Mouse (Mus musculus) urinary bladder, adult 2 months (tissue): Measurements from ENCODE around the gene Efna2. TPM values are rescaled to one million over a fixed set of nuclear protein-coding genes. Genes with fewer than 3 reads are reported as not detected.

Experiments
- DNase-seq: peaks from one replicate; pipeline ENCODE4 v3.0.0; 2022; ENCODE audit warnings: low spot score
- polyA plus RNA-seq: library from polyadenylated mRNA; depleted of rRNA; stranded (reverse); fragments of >200 nt; gene quantifications from 2 replicates; pipeline ENCODE4 v1.2.3, GENCODE M21; 2012

Efna2 gene
- polyA plus RNA-seq, 1 experiment, result 3.3 TPM

DNA sequence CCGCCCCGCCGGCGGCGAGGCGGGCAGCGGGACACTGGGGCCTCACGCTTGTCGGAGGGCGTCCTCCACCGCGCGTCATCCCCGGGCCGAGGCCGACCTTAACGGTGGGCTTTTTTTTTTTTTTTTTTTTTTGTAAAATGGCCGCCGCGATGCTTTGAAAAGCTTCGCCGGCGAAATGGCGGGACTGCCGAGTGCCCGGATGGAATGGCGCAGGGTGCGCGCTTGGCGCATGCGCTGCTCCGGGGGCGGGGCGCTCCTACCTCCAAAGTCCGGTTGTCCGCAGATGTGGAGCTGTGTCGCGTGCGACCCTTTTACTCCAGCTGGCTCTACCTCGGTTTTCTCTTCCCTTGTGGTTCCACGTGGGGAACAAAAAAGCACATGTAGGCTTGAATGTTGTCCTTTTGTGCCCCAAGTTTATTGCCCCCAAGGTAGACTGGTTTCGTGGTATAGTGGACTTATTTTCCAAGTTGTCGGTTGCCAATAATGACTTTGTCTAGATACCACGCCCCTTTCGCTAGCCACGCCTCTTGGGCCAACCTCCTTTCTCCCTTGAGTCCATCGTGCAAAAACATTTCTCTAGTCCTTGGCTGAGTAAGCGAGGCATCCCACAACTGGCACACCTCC, 11.1 kb upstream of the Efna2 start:
- DNase-seq, result peak; percentile 90

DNA sequence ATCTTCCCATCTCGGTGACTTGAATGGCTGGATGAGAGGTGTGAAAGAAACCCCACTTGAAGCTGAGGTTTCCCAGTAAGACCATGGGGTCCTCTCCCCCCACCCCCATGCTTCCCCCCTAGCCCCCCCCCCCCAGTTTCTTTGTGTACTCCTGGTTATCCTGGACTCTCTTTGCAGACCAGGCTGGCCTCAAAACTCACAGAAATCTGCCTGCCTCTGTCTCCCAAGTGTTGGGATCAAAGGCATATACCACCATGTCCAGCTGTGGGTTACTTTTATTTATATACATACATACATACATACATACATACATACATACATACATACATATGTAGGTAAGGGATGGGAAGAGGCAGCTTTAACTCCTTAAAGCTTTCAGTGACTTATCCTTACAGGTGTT, 10.2 kb upstream of the Efna2 start:
- no peak for DNase-seq

DNA sequence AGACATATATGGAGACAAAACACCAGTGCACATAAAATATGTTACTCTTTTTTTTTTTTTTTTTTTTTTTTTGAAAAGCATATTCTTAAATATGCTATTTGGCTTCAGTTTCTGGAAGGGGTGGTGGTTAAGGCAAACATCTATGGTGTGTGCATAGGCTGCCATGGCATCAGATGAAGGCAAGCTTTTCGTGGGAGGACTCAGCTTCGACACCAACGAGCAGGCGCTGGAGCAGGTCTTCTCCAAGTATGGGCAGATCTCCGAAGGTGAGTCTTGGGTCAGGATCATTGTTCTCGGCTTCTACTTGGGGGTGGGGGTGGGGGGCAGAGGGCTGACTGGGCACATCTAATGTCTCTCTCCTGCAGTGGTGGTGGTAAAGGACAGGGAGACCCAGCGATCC, 9.6 kb upstream of the Efna2 start:
- no peak for DNase-seq

DNA sequence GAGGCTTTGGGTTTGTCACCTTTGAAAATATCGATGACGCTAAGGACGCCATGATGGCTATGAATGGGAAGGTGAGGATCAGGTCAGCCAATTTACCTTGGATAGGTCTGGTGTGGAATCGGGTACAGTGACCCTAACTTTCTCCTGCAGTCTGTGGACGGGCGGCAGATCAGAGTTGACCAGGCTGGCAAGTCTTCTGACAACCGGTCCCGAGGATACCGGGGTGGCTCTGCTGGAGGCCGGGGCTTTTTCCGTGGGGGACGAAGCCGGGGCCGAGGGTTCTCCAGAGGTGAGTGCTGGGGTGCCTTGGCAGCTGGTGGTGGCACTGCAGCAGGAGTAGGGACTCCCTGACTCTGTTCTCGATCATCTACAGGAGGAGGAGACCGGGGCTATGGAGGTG, 9.2 kb upstream of the Efna2 start:
- DNase-seq, result no peak

DNA sequence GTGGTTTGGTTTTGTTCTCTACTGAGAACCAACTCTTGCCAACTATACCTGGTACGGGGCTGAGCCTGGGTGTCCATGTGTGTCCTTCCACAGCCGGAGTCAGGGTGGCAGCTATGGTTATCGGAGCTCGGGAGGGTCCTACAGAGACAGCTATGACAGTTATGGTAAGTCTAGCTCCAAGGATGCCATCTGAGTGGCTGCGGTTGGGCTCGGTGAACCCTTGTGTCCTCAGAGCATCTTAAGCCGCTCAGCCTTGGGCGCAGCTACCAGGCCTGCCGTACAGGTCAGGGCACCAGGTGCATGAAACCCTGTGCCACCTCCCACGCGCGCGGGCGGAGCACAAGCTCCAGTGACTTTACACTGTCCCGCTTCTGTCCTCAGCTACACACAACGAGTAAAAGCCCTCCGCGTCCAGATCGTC, 8.7 kb upstream of the Efna2 start:
- DNase-seq, result no peak

DNA sequence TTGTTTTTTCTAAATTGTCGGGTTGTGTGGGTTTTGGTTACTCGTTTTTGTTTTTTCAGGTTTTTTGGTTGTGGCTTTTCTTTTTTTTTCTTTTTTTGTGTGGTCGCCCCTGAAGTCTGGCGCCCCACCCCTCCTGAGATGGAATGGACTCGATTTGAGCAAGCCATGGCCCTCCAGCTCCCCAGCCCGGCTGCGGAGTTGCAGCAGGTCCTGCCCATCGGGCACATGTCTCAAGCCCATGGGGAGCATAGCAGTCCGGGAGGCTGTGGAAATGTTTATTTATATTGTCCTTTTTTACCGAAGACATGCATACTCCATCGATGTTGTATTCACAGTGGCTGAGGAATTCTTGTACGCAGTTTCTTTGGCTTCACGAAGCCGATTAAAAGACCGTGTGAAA, 8.0 kb upstream of the Efna2 start:
- DNase-seq, result no peak

DNA sequence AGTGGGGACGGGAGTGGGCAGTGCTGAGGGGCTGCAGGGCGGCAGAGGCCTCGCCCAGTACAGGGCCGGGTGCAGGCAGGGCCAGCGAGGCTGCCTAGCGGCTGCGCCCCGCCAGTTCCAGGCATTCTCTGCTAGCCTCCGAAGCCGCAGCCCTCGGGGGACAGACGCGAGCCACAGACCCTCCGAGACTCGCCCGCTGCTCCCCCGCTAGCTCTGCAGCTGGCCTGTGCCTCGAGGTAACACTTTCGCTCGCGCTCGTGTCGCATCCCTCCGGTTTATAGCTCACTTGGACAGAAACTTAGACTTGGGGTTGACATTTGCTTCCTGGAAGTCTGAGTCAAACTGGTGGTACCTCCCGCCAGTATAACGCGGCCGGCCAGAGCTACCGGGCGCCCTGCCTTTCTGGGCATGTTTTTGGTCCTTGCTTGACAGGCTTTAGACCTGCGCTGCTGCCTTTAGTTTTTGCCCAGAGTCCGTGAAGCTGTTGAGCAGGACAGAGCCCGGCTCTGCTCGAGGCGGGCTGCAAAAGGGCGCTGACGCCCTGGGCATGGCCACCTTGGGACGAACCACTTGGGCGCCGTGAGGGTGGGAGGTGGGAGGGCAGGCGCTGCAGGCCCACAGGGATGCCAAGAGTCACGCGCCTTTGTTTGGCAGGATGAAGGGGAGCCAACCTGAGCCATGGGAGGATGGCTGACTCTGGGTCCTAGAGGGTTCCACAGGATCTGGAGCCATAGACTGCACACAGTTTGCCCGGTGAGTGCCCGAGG, 7.3 kb upstream of the Efna2 start:
- no peak for DNase-seq

DNA sequence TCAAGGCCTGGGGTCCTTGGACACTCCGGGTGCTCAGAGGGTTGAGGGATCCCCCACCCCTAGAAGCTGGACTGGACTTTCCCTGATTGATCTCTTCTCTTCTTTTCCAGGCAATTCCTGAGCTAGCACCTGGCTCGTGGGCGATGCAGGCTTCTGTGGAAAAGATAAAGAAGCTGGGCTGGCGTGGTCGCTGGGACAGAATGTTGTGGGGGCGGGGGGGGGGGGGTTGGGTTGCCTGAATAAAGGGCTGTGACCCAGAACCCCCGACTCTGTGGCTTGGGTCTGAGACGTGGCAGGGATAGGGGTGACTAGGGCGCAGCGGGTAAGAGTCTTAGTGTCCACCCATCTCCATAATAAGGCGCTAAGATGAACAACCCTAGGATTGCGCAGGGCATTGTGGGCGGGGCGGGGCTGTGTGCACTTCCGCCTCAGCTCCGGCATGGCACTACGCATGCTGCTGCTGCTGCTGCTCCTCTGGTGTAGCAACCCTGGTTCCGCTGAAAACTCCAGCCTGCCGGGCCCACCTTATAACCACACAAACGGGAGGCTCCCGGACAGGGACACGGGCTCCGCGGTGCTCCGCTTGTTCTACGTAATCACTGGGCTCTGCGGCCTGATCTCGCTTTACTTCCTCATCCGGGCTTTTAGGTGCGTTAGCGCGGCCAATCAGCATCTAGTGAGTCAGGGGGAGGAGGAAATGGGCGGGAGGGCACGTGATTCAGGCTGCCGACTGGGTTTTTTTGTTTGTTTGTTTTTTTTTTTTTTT, 6.6 kb upstream of the Efna2 start, which contains the start of gene 1600002K03Rik:
Gene 1600002K03Rik (plus strand): TSS at position 418 of the 766 bp plus-strand sequence.
- DNase-seq, result peak; percentile 91

DNA sequence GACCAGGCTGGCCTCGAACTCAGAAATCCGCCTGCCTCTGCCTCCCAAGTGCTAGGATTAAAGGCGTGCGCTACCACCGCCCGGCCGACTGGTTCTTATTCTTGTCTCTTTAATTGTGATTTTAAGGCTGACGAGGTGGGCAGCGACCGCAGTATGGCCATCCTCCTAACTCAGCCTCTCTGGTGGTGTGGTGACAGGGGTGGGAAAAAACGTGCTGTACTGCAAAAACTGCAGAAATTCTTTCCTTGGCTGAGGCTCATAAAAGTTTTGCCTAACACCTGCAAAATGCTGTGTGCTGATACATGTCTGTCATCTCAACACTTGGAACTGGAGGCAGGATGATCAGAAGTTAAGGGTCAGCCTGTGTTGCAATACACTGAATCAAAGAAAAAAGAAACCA, 5.9 kb upstream of the Efna2 start:
- DNase-seq, result no peak

DNA sequence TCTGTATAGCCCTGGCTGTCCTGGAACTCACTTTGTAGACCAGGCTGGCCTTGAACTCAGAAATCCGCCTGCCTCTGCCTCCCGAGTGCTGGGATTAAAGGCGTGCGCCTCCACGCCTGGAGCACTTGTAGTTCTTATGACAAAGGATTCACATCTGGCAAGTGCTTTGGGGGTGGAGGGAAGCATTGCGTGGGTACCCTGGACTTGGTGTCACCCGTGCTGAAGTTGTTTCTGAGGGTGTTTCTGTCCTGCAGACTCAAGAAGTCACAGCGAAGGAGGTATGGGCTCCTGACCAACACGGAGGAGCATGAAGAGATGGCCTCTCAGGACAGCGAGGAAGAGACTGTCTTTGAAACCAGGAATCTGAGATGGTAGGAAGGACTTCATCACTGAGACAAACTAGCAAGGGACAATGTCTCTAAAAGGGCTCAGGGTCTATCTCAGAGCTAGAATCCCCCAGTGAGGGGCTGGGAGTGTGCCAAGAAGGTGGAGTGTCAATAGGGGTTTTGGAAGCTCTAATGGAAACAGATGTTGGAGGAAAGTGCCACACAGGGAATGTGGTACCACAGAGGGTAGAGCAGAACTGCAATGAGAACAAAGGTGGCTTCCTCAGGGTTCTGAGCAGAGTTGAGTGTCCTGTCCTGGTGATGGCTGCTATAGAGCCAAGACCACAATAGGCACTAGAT, 5.2 kb upstream of the Efna2 start:
- DNase-seq, result no peak

DNA sequence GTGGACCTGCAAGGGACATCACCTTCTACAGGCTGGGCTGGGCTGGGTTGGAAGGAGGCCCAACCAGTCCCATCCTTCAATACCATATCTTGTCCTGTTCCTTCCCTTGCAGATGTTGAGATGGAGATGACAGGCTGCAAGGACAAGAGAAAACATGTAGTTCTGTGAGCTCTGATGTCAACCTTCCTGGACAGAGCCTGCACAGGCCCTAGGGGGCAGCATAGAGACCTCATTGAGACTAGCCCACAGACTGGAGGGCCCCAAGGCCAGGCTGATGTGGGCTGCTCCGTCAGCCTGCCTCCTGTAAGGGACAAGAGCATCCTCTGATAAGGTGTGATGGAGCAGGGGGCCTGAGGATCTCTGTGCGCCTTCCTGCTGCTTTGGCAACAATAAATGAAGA, 4.6 kb upstream of the Efna2 start:
- no peak for DNase-seq

DNA sequence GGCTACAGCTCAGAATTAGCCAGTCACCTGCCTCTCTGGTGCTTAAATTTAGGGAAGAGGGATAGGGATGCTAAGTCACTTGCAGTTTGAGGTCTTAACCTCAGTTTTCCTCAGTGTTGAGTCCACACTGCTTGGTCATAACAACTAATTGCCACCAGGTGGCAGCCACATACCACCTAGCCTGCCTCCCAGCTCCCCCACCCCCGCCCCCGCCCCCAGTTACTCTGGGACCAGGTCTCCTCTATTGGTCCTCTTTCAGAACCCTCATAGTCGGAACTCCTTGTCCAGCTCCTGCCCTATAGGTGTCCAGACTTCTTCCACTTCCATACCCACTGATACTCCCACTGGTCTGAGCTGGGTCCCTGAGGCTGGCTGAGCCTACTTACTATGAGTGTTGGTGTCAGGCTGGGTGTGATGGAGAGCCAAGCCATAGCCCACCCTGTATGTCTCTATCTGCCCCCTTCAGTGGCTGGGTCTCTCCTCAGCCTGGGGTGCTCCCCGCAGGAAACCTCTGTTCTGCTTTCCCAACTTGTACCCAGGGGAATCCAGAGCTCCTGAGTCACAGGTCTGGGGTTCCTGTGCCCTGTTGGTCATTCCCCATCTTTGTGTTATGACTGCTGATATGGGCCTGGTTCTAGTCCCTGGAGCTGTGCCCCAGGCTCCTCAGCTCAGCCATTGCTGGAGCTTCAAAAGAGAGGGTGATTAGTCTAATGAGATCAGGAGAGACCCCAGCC, 3.6 kb upstream of the Efna2 start:
- DNase-seq, result no peak

DNA sequence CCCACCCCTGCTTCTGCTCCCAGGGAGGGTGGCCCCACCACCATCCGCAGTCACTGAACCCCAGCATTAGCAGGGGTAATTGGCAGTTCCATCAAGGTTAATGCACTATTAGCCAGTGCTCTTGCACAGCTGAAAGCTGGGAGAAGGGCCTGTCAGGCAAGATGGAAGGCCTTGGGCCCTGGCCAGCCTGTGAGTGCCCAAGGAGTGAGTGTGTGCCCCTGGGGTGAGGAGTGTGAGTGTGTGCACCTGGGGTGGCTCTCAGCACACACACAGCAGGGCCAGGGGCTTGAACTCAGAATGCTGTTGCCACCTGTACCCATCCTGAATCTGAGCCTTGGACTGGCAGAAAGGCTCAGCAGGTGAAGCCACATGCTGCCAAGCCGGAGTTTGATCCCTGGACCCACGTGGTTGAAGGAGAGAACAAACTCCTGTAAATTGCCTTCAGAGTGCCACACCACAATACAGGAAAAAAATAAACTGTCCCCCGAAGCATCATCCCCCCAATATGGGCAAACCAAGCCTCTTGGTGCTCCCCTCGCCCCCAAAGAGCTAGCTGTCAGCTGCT, 2.9 kb upstream of the Efna2 start:
- DNase-seq, result no peak

DNA sequence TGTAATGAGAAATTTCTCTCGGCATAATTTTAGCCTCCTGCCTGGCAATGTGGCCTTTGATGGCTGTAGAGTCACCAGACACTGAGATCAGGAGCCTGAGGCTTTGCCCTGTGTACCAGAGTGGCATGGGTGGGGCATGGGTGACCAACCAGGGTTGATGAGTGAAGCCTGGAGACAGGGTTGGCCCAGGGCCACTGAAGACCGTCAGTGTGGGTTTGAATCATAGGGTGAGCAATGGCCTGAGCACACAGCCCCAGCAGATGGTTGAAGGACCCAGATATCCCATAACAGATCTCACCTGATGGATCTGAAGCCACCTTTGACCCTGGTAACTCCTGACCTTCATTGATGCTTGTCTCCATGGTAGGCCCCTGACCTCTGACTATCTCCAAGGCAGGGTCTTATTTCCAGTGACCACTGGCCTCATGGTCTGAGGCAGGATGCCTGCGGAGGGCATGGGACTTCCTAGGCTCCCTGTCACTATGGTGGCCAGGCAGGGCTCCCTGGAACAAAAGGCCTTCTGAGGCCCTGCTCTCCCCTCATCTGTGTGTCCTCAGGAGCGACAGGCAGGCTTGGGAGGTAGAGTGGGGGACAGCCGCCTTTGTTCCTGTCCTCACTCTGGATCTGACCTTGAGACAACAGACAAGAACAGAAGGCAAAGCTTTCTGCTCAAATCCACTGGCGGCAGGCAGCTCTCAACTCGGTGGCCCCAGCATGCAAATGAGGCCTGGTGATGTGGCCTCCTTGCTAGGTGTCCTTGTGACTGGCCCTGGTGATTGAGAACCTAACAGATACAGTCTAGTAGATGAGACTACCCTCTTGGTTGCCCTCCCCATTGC, 1.6 kb upstream of the Efna2 start:
- no peak for DNase-seq

DNA sequence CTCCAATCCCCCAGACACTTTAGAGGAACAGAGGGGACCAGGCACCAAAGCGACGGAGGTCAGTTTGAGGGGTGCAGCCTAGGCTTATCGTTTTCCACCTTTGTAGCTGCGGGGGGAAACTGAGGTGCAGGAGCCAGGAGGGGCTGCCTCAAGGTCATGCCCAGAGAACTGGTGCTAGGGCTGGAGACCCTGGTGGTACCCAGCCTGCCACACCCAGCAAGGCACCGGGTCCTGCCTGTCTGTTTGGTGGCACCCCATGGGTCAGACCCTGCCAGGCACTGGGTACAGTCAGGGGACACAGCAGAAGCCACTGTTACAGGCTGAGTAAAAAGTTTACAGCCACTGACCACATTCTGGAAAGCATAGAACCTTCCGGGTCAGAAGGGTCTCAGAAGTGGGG, 1.0 kb downstream of the Efna2 start:
- DNase-seq, result no peak

DNA sequence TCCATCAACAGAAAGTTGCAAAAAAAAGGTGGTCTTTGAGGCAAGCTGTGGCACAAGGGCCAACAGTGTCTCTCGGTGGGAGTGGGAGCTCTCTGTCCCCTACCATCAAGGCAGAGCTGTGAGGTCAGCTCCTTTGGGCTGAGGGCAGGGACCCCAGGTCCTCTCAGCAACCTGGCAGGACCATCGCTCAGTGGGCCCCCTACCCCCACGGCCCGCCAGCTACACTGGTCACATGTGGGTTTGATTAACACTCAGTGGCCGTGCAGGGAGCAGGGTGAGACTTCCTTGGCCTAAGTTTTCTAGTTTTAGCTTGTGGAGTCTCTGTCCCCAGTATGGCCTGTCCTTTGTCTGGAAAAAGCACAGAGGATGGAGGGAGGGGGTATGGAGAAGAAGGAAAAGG, 1.5 kb downstream of the Efna2 start:
- DNase-seq, result no peak

DNA sequence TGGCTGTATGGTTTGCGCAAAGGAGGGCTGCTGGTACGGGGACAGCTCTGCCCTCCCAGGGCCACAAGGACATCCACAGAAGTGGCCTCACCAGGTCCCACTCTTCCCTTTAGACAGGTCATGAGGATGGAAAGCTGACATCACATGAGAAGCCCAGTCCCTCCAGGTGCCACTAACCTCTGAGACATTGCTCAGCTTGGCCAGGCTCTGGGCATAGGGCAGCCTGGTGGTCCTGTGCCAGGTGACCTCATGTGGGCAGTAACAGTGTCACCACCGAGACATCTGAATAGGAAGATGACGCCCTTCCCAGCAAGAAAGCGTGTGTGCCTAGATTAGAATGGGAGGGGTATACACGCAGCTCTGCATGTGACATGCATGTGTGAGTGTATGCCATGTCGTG, 3.3 kb downstream of the Efna2 start:
- no peak for DNase-seq

DNA sequence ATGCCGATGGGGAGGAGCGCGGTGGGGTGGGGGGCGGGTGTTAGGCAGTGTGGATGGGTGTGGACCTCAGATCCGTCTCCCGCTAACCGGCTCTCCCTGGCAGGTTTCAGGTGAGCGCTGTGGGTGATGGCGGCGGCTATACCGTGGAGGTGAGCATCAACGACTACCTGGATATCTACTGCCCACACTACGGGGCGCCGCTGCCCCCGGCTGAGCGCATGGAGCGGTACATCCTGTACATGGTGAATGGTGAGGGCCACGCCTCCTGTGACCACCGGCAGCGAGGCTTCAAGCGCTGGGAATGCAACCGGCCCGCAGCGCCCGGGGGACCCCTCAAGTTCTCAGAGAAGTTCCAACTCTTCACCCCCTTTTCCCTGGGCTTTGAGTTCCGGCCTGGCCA, 7.4 kb downstream of the Efna2 start:
- DNase-seq, result no peak

DNA sequence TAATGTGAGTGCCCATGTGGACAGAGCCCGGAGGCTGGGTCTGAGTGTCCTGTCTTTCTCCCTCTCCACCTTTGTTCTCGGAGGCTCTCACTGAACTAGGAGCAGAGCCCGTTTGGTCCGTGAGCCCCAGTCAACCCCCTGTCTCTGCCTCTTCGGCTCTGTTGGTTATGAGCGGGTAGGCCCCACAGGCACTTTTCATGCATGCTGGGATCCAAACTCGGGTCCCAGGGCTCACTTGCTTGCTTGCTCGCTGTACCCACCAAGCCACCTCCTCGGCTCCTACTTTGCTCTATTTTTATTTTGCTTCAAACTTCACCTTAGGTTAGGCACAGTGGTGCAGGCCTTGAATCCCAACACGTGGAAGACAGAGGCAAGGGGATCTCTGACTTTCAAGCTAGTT, 8.5 kb downstream of the Efna2 start:
- no peak for DNase-seq

DNA sequence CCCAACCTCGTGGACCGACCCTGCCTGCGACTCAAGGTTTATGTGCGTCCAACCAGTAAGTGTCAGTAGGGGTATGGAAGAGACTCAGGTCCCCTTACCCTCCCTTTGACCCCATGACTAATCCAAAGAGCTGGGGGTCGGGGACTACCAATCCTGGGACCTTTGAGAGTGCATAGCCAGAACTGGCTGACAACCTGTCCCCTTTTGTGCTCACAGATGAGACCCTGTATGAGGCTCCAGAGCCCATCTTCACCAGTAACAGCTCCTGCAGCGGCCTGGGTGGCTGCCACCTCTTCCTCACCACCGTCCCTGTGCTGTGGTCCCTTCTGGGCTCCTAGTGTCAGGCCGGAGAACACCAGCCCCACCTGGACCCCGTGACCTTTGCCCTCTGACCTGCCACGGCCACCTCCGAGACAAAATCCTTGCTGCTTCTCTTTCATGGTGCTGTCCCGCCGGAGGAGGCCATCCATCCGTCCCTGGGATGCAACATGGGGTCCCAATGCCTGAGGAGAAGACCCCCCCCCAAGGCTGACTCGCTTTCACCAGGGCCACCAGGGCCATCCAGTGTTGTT, 9.3 kb downstream of the Efna2 start:
- no peak for DNase-seq
